Mouse (Mus musculus) heart, adult 9 months (tissue): ENCODE data around the gene Pacs1.

Experiments used
- DNase-seq, 2 experiments: peaks; one replicate each; pipeline ENCODE4 v3.0.0; 2022; ENCODE audit warnings: low spot score in 2 of 2

Pacs1 gene

DNA sequence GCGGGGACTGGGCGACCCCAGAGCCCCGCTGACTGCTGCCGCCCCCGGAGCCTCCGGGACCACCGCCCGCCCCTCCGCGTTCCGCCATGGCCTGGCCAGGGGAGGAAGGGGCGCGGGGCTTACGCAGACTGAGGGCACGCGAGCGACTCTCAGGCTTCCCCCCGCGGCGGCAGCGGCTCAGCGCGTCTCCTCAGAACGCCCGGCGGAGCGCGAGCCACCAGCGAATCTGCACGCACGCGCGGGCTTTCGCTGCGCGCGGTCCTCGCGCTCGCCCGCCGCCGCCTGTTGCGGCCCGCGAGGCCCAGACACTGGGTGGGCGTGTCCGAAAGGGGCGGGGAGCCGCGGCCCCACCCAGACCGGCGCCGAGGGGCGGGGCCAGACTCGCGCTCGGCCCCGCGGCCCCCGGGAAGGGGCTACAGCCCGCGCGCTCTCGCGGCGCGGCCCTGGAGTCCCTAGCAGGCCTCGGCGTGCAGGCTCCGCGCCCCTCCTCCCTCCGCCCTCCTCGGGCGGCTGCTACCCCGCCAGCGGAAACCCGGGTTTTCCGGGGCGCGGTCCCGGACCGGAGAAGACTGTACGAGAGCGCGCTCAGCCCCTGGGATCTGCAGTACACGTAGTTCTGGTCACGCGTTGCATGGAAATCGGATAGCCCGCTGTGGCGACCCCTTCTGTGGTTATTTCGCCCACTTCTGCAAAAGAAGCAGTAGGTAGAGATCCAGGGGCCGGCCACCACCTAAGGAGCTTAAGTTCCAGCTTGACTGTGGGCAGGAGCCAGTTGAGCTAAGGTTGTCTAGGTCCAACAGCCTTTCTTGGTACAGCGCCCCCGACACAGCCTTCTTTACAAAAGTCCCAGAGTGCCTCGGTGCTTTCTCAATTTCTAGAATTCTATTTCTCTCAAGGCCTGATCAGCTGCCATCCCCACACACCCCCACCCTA lies at the start of gene Pacs1:
TSS of gene Pacs1 (minus strand) at position 319 of the 933 bp plus-strand sequence.
- DNase-seq = peak; percentile 91 to 94

DNA sequence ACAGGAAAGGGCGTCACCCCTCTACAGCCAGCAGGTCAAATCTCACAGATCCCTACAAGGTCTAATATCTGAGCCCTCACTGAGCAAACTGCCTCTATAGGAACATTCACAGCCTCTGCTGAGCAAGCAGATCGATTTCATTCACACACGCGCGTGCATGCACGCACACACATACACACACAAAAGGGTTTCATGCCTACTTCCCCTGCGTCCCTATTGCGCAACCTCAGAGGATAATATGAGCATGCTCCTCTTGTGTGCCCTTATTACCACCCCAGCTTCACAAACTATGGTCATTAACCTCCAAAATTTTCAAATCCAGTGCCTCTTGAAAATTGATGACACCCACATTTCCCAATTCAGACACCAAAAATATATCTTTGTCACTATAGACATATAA lies 40.3 kb upstream of the Pacs1 start:
- DNase-seq = no peak

DNA sequence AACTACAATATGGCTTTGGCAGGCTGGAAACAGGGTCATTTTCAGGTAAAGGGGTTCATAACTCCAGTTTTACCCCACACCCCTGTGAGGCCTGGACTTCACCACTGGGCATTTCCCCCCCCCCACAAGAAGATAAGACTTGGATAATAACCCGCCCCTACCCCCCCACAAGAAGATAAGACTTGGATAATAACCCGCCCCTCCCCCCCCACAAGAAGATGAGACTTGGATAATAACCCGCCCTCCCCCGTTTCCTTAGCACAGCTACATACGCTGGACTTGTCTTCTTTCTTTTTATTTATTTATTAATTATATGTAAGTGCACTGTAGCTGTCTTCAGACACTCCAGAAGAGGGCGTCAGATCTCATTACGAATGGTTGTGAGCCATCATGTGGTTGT lies 36.1 kb upstream of the Pacs1 start:
- no peak for DNase-seq

DNA sequence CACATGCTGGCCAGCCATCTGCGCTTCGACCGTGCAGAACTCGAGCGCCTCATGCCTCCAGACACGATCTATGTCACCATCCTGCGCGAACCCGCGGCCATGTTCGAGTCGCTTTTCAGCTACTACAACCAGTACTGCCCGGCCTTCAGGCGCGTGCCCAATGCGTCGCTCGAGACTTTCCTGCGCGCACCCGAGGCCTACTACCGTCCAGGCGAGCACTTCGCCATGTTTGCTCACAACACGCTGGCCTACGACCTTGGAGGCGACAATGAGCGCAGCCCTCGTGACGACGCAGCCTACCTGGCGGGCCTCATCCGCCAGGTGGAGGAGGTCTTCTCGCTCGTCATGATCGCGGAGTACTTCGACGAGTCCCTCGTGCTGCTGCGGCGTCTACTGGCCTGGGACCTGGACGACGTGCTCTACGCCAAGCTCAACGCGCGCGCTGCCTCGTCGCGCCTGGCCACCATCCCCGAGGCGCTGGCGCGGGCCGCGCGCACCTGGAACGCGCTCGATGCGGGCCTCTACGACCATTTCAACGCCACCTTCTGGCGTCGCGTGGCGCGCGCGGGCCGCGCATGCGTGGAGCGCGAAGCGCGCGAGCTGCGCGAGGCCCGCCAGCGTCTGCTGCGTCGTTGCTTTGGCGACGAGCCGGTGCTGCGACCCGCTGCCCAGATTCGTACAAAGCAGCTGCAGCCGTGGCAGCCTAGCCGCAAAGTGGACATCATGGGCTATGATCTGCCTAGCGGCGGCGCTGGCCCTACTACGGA lies 34.2 kb upstream of the Pacs1 start:
- DNase-seq = no peak

DNA sequence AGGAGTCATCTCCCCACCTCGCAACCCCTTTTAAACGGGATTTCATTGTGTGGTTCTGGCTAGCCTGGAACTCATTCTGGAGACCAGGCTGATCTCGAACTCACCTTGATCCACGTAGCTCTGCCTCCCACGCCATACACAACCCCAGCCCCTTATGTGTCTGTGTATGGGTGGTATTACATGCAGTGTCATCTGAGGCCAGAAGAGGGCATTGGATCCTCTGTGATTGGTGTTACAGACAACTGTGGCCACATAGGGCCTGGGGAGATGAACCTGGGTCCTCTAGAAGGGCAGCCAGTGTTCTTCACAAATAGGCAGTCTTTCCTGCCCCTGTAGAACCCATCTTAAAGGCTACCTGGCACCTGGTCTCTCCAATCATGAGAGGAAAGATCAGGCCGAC lies 33.4 kb upstream of the Pacs1 start:
- DNase-seq = no peak

DNA sequence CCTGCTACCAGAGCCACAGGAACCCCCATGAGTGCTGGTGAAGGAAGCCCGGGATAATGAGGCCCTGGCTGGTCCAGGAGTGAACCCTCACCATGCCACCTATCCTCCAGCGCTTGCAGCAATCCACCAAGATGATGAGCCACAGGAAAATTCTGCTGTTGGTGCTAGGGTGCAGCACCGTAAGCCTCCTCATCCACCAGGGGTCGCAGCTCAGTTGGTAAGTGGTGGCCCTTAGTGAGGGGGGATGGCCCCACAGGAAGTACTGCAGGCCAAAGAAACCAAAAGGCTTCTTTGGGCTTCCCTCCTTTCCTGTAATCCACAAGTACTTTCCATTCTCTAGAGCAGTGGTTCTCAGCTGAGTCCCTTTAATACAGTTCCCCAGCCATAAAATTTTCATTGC lies 29.5 kb upstream of the Pacs1 start:
- peak in 1 of 2 experiments; percentile 27 for DNase-seq

DNA sequence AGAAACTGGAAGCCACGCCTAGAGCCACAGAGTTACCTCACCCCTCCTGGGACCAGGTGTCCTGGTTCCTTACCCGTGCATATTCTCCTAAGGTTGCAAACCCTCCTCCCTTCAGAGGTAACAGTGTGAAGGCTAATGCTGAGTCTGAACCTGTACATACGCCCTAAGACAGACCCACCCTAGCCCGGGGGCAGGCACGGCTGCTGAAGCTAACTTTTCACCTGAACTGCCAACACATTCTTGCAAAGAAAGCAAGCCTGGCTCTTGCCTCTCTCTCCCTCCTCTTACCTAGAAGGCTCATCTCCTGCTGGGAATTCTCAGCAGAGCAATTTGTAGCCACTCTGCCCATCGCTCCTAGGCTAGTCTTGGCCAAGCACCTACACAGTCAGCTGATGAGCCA lies 27.7 kb upstream of the Pacs1 start:
- DNase-seq = no peak

DNA sequence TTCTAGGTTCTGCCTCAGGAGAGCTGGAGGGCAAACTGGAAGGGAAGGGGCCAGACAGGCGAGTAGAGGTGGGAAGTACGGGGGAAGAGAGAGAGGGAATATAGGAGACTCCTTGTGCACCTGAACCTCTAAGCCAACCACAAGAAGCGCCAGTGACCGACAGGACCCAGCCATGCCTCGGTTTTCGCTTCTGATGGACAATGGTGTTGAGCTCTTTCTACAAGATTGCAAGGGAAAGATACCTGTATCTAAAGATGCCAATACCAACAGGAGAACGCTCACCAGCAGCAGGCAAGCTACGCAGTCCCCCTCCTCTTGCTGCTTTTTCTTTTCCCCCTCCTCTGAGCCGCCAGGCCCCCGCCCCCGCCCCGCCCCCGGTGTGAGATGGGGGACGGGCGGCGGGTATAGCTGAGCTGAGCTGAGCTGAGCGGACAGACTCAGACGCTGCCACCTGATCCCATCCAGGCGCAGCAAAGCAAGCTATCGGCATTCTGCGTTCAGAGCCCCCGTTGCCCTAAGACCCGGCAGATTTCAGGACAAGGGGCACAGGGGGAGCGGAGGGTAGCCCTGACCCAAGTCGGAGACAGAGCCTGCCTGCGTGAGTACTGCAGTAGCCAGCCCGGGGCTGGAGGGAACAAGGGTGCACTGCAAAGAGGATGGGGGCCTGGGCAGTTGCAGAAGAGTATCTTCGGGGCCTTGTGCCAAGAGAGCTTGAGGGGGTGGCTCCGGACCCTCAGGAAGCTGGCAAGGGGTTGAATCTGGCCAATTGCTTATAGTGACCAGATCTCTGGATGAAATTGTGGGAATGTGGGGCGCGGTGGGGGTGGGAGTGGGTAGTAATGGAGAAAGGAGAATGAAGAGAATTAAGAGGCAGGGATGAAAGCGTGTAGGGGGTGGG lies 25.2 kb upstream of the Pacs1 start, which contains the start of gene Gal3st3:
TSS of gene Gal3st3 (plus strand) at position 429 of the 898 bp plus-strand sequence.
- no peak for DNase-seq

DNA sequence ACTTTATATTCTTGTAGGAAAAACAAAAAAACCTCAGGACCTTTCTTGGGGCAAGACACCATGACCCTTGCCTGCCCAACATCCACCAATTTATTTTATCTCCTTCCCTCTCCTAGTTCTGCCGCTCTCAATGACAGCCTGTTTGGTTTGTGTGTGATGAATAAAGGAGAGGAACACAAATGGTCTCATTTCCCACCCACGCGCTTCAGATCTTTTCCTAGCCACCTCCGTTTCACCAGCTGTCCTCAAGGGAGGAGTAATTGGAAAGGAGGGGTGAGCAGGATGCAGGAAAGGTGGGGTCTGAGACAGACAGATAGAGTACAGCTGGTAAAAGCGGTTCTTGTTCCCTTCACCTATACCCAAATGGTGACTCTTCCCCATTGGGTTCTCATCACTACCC lies 23.7 kb upstream of the Pacs1 start:
- no peak for DNase-seq

DNA sequence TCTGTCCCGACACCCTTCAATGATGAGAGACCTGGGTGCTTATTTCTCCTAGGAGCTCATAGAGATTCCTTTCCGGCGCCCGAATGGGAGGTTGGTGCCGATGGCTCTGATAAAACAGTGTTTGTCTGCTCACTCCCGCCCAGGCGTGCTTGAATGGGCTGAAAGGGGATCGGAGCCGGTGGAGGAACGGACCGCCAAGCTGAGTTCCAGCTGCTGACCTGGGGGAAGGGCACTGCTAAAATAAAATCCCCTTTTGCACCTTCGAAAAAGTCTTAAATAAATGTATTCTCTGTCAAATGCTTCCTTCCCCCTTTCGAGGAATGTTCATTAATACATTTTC lies 22.8 kb upstream of the Pacs1 start:
- no peak for DNase-seq

DNA sequence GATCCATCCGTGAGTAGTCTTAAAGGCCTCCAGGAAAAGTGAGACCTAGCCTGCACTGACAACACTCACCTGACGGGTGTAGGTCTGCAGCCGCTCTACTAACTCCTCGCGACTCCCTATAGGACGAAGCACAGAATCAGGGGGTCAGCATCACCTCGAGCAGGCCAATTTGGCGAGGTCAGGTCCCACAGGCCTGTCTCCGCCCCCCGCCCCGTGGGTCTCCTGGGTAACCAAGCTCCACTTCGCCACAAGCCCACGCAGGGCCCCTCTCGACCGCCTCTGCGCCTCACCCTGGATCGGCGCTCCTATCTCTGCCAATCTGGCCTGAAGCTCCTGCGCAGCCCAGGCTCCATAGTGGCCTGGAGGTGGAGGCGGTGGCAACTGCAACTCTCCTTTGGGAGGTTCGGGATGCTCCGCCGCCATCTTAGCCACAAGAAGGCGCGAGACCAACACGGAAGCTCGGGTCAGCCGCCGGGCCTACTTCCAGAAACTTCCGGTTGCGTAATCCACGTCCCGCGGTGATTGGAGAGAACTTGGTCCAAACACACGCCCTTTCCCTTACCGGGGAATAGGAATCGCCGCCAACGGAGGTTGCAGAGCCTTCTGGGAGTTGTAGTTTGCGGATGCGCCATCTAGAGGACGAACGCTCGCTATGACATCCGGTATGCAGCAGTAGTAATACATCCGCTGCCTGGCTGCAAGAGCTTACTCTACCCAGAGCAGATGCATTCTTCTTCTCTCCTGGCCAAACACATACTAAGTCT lies 22.2 kb upstream of the Pacs1 start, which contains the start of gene Sf3b2:
TSS of gene Sf3b2 (minus strand) at position 484 of the 764 bp plus-strand sequence.
- peak; percentile 99 for DNase-seq

DNA sequence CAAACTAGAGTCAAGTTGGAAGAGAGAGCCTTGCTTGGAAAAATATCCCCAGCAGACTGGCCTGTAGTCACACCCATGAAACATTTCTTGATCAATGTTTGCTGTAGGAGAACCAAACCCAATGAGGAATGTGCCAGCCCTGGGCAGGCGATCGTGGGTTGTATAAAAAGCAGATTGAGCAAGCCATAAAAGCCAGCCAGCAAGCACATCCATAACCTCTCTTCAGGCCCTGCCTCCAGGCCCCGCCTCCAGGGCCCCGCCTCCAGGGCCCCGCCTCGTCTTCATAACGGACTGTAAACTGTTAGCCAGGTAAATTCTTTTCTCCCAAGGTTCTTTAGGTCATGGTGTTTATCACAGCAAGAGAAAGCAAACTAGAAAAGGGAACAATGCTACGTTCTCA lies 5.5 kb upstream of the Pacs1 start:
- DNase-seq = no peak

DNA sequence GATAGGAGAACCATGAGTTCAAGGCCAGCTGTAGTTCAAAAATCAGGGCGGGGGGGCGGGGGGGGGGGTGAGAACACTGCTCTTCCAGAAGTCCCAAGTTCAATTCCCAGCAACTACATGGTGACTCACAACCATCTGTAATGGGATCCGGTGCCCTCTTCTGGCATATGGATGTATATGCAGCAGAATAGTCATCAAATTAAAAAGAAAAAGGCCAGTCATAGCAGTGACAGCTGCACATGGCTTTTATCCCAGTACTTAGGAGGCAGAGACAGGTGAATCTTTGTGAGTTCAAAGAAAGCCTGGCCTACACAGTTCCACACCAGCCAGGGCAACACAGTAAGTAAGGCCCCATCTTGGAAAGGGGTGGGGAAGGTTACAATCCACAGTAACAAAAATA lies 4.2 kb upstream of the Pacs1 start:
- no peak for DNase-seq

DNA sequence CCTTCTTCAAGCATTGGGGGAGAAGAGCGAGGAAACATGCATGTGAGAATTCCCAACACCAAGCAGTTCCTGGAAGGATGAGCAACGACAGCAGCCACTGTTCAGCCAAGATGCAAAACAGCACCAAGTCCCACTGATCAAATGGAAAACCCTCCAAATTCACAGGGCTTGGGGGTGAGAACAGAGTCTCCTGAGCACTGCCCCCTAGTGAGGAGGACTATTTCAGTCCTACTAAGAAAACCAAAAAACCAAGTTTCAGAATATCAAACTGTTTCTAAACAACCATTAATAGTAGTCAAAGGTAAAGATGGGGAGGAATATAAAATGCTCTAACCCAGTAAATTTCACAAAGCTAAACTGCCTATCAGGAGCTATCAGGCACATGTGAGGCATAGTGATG lies 3.6 kb upstream of the Pacs1 start:
- no peak for DNase-seq

DNA sequence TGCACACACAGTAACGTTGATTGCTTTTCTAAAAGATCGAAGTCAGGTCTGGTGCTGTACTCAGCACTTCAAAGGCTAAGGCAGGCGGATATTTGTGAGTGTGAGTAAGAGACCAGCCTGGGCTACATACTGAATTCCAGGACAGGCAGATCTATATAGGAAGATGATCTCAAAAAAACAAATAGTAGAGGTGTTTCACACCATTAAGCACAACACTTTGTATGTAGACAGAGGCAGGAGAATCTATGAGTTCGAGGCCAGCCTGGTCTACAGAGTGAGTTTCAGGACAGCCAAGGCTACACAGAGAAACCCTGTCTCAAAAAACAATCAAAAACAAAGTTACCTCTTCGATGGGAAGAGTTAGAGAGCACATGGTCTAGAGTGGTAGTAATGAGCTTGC lies 2.8 kb upstream of the Pacs1 start:
- no peak for DNase-seq

DNA sequence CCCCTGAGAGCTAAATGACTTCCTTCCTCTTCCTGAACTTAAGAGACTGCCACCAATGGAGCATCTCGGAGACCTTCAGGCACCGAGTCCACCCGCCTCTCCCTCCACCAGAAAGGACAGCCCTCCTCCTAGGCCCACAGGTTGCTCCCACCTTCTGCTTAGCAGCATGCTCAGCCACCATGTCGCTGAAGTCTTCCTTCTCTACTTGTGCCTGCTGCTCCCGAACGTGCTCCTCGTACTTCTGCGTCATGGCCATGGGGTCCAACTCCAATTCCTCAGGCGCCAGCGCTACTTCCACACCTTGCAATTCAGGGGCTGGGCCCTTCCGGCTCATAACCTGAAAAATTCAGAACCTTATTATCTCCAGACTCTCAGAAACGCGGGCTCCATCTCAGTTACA lies 1.7 kb upstream of the Pacs1 start:
- no peak for DNase-seq

DNA sequence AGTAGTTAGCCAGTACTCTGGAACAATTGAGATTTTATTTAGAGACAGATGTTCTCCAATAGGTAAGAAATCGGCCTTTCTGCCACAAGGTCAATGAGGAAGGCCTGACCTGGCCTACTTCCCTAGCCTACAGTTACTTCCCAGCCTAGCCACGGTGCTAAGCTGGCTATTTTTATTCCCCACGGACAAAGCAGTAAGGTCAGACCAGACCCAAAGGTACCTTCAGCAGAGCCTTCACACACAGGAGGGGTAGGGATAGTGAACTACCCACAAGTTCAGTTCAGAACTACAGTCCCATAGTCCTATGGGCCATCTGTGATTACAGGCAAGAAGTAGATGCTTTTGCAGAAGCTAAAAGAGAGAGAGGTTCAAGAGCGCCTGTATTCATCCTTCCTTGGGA lies 997 bp upstream of the Pacs1 start:
- DNase-seq = peak; percentile 39 to 55

DNA sequence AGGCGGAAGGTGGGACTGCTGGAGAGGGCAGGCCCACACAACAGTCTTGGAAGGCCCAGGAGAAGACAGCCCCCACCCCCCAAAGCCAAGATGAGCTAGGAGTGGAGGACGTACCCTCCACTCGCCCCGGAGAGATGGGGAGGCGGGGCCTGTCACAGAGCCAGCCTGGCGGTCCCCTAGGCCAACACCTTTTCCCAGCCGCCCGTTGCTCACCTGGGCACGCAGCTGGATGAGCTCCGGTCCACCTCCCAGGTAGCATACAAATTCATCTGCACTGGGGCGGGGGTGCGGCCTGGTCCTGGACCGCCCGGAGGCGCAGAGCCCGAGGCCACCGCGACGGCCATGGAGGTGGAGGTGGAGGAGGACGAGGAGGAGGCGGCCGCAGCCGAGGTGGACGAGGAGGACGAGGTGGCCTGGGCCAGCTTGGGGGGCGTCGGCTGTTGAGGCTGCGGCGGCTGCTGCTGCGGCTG lies 558 bp downstream of the Pacs1 start:
- DNase-seq = peak in 1 of 2 experiments; percentile 53

DNA sequence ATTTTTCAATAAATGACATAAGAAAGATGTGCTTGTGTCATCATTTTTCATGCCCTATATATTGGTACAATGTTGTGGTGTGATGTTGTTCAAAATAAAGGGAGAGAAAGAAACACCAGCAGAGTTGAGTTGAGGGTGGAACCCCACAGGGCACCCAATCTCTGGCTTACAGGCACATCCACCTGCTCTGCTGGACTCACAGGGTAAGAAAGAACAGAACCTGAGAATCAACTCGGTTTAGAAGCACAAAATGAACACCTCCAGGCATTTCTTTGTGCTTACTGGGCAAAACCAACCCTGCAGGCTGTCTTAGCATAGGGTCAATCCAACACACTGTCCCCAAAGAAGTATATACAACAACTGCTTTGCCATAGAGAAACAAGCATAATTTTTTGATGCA lies 1.5 kb downstream of the Pacs1 start:
- DNase-seq = no peak

DNA sequence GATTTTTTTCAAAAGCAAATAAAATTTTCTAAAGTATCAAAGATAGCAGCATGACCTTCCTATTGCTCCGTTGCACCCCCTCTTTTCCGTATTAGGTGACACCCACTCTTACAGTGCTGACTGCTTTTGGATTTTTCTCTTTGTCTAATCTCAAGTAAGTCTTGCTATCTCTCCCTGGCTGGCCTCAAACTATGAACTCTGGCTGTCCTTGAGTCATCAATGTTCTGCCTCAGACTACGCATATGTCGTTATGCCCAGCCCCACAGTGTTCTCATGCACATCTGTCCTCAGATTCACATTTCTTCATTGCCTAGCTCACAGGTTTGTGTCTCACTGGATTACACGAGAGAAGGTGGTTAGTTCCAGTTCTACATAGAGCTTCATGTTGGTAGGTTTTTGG lies 3.5 kb downstream of the Pacs1 start:
- no peak for DNase-seq

DNA sequence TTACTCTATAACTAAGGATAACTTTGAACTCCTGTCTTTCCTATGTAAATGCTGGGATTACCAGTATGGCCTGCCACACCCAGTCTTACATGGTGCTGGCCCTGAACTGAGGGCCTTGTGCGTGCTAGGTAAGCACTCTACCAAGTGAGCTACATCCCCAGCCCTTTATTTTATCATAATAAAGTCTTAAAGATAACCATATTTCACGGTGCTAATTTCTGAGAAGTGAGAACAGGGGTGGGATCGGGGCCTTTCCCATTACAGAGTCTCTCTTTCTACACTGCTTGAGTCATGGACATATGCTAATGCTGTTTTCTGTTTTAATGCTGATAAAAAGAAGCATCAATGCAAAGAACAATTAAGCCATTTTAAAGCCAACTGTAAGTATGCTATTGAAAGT lies 4.0 kb downstream of the Pacs1 start:
- no peak for DNase-seq
